Mouse (Mus musculus) adrenal gland, adult (tissue): ENCODE results near the gene Tex14.
"Not testable (repeated sequence)": the region's sequence is repeated elsewhere in the genome, so short reads cannot be mapped to it uniquely, and the experiment has no call there.

Source experiments
- DNase-seq, 2 experiments: peaks; one replicate each; pipeline ENCODE4 v3.0.0; 2022 to 2023; ENCODE audit warnings: low spot score in 1 of 2; ENCODE audit not compliant: inconsistent age in 2 of 2

The Tex14 gene

DNA sequence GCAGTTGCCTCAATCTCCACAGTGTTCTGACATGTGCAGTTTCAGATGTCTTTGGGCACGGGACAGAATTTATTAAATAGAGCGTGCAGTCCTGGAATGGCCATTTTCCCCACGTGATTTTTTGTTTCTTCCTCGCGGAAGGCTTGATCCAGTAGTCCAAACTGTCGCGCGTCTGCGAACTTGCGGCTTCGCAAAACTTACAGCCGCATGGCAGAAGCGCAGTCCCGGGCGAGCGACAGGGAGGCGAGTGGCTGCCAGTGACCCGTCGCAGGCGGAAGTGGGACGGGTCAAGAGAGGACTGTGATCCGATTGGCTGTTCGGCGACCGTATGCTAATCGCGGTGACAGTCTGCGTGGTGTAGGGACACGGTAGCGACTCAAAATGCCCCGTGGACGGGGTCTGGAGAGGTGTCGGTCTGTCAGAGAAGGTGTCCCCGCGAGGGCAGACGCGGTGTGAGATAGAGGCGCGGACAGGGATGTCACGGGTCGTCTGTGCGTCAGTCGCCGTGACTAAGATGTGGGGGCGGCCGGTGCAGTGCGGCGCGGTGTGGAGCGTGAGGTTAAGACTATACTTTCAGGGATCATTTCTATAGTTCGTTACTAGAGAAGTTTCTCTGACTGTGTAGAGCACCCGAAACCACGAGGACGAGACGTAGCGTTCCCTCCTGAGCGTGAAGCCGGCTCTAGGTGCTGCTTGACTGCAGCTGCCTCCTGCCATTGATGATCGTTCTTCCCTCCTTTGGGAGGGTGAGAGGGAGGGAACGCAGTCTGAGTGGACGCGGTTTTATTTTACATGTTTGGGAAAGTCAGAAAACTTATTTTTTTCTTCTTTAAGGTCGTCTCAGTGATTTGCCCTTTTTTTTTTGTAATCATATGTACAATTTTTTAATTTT is 66.2 kb downstream of the Tex14 start:
- DNase-seq, result peak; percentile 84 to 91

DNA sequence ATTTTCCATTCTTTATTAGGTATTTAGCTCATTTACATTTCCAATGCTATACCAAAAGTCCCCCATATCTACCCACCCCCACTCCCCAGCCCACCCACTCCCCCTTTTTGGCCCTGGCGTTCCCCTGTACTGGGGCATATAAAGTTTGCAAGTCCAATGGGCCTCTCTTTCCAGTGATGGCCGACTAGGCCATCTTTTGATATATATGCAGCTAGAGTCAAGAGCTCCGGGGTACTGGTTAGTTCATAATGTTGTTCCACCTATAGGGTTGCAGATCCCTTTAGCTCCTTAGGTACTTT is 66.8 kb downstream of the Tex14 start:
- DNase-seq, result not testable (repeated sequence)

DNA sequence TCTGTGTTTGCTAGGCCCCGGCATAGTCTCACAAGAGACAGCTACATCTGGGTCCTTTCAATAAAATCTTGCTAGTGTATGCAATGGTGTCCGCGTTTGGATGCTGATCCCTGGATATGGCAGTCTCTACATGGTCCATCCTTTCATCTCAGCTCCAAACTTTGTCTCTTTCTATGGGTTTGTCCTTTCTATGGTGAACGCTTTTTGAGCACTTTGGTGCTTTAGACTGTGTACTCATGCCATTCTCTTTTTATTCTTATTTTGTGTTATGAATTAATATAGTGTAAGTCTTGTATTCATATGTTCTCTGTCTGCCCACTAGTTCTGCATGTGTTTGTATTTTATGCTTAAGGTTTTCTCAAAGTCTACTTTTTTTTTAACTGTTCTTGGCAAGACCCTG is 67.2 kb downstream of the Tex14 start:
- DNase-seq, result peak in 1 of 2 experiments; percentile 44

DNA sequence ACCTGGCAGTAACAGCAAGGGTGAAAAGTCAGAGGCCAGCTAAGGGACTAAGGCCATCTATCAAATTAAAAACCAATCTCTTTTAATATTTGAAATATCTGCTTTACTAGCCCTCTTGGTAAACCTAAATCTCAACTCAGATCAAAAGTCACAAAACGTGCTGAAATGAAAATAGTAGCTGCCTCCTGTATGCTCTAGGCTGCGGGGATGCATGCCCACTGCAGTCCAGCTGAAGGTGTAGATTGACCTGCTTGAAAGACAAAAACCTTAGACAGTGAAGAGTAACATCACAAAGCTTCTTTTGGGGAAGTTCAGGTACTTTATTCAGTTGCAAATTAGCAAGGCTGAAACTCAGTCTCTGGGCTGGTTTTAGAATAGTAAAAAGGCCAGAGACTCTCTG is 74.3 kb downstream of the Tex14 start:
- DNase-seq, result not testable (repeated sequence)

DNA sequence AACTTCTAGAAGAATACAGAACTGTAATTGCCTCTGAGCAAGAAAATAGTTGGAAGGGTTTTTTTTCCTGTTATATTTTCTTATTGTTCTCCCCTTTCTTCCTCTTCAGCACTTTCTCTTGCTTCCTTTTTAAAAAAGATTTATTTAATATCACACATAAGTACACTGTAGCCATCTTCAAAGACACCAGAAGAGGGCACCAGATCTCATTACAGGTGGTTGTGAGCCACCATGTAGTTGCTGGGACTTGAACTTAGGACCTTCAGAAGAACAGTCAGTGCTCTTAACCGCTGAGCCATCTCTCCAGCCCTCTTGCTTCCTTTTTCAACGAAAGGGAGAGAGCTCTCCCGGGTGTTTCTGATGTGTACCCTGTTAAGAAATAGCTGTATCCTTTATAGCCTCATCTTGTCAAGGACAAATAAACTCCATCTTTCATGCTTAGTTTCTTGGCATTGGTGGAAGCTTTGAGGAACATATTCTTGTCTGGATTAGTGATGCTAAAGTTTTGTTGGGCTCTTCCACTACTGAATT is 79.0 kb downstream of the Tex14 start:
- no peak for DNase-seq

DNA sequence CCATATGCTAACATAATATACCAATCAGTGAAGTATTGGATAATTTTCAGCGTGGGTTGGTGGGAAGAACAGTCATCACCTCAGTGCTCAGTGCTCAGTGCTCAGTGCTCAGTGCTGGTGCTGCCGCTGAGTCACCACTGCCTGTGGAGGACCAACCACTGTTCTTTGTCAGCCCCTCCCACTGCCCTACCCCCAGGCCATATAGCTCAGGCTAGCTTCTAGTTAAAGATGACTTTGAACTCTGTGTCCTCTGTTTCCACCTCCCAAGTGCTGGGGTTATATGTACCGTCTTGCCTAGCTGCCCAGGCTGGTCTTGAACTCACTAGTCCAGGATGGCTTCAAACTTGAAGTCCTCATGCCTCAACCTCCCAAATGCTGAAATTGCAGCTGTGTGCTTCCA is 84.1 kb downstream of the Tex14 start:
- DNase-seq, result no peak

DNA sequence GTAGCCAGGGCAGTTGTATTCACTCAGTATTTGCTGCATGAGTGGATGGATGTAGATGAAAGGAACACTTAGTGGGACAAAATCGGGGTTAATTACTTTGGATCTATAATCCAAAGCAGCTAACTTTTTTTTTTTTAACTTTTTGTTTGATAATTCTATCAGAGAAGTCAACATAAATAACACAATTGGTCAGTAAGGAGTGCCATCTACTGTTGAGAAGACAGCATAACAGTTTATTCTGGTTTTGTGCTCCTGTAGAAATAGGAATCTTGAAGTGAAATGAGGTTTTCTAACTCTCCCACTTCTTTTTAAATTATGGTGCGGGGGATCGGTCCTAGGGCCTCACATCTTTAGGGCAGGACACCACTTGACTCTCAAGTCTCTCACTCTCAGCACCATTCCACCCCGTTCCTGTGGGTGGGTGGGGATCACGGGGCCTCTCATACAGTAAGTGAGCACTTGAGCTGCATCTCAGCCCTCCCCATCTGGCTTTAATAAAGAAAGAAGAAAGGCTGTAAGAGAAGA is 99.9 kb downstream of the Tex14 start:
- peak in 1 of 2 experiments; percentile 58 for DNase-seq

DNA sequence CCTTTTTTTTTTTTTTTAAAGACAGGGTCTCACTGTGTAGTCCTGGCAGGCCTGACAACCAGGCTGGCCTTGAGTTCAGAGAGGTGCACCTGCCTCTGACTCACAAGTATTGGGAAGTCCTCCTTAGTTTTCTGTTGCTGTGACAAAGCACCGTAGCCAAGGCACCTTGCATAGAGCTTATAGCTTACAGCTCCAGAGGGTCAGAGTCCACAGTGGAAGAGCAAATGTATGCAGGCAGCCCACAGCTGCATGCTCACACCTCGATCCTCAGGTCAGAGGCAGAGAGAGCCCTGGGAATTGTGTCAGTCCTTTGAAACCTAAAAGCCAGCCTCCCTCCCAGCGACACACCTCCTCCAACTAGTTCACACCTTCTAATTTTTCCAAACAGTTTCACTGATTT is 101.6 kb downstream of the Tex14 start:
- no peak for DNase-seq

DNA sequence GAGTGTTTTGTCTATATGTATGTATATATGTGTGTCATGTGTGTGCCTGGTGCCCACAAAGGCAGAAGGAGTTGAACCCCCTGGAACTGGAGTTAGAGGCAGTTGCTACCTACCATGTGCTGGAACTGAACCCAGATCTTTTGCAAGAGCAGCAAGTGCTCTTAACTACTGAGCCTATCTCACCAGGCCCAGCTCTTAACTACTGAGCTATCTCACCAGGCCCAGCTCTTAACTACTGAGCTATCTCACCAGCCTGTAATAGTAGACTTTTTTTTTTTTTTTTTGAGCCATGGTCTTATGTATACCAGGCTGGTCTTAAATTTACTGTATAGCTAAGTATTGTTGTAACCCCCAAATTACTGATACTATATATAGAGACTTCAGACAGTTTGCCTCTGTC is 102.2 kb downstream of the Tex14 start:
- DNase-seq, result no peak

DNA sequence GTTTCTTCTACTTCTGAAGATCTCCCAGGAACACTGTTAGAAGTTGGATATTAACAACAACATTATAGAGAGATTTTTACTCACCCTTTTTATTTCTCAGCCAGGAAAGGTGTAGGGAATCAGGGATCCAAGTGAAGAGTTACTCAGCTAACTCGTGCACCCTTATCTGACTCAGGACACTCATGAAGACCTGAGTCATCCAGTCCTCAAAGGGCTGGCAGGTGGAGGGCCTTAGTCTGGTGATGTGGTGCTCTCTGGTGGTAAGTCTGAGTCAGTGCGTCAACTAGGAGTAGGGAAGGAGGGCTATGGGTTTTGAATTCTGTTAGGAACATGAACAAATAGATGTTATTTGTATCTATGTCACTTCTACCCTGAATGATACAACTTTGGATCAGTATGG is 114.4 kb downstream of the Tex14 start:
- peak; percentile 72 to 83 for DNase-seq

DNA sequence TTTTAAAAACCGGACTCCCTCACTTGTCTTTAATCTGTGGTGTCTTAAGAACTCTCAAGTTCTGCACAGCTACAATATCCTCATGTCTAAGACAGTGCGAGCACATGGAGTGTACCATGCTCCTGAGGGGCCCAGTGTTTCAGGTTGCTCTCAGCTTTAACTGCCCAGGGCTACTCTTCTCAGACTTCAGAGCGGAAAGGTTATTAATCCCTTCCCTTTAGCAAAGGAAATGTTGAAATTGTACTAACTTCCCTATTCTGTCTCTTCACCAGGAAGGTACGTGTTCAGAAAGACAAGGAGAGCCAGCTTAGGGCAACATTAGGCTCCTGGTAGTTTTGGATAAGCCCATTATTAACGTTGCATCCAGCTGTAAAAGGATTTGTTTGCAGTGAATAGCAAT is 118.6 kb downstream of the Tex14 start:
- no peak for DNase-seq

DNA sequence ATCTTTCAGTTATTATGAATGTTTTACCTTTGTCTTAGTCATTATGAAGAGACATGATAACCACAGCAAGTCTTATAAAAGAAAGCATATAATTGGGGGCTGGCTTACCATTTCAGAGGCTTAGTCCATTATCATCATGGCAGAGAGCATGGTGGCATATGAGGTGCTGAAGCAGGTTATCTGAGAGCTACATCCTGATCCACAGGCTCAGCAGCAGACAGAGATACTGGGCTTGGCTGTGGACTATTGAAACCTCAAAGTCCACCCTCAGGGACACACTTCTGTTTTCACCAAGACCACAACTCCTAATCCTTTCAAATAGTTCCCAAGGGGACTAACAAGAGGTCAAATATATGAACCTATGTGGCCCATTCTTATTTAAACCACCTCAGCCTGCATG is 119.1 kb downstream of the Tex14 start:
- DNase-seq, result no peak

DNA sequence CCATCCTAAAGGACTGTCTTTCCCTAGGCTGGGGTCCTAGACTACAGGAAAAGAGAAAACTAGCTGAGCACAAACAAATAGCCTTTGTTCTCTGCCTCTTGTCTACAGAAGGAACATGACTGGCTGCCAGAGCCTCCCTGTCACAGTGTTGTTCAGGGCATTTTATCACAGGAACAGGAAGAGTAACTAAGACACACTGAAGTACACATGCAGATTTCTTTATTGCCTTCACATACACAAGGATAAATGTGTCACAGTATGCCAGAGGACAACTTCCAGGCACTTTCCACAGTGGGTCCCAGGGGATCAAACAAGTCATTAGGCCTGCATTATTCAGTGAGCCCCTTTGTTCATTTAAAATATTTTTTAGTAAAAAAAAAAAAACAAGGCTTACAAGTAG is 119.9 kb downstream of the Tex14 start:
- DNase-seq, result no peak

DNA sequence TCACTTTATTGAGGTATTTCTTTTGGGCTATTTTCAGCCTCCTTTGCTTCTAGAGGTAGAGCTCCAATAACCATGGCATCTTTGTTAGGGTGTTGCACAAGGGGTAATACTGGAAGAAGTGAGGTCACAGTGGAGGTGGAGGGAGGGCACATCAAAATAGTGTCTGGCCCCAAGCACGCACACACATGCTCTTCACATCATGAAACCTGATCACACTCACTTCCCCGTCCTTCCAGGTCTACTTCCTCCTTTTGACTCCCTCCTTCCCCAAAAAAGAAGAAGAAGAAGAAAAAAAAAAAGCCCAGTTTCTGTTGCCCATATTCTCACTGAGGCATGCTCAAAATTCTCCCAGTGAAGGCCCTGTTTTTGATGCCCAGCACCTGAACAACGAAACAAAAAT is 122.5 kb downstream of the Tex14 start:
- DNase-seq, result no peak

DNA sequence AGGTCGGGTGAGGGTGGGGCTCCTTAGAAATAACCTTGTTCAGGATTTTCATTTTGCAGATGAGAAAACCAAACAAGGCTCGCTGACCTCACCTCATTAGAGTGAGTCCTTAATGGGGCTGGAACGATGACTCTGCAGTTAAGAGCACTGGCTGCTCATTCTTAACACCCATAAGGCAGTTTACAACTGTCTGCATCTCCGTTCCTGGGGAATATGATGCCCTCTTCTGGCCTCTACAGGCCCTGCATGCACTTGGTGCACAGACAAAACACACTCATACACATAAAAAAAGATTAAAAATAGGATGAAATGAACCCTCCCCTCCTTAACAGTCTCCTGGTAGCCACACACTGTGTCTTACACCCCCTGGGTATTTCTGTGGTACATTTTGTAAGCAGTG is 123.1 kb downstream of the Tex14 start:
- no peak for DNase-seq

DNA sequence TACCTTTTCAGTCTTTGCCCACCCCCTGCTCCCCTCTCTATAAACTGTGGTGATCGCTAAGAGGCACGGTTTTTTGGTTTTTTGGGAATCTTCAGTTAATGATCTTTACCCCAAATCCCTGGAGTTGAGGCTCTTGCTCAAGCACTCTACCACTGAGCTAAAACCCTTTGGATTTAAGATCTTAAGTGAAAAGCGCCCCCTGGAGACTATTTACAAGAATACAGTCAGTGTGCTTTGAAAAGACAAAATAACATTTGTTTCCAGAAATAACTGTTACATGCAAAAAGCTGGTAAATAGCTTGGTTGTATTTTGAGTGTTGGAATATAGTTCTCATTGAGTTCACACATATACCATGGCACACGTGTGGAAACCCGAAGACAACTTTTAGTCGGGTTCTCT is 126.8 kb downstream of the Tex14 start:
- DNase-seq, result no peak

DNA sequence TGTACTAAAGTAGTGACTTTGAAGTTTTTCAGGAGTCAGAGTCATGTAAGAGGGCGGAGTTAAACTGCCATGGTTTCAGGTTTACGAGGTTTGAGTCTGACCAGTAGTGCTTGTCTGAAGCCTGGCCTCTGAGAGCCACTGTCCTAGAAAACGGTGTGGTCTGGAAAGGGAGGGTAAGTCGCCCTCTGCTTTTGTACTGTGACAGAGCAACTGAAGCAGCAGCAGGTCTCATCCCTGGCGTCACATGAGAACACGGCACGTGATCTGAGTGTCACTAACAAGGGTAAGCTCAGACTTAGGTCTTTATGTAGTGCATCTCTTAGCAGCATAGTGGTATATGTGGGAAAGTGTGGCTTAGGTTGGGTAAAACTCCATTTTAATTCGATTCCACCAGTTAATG is 137.4 kb downstream of the Tex14 start:
- peak; percentile 47 to 58 for DNase-seq

DNA sequence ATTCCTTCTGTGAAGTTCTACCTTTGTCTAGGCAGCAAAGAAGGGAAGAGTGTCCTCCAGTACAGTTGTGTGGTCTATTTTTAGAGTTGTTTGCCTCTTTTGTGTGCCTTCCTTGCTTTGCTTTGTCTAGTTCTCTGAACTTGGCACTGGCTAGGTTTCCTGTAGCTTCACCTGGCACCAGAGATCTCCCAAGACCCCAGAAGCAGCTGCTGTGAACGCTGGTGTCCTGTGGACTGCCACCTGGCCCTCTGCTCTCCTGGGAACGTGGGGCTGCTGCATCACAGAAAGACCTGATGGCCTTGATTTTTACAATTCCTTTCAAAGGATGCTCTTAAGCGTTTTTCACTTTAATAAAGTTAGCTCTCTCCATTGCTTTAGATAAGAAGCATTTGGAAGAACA is 138.0 kb downstream of the Tex14 start:
- DNase-seq, result no peak

DNA sequence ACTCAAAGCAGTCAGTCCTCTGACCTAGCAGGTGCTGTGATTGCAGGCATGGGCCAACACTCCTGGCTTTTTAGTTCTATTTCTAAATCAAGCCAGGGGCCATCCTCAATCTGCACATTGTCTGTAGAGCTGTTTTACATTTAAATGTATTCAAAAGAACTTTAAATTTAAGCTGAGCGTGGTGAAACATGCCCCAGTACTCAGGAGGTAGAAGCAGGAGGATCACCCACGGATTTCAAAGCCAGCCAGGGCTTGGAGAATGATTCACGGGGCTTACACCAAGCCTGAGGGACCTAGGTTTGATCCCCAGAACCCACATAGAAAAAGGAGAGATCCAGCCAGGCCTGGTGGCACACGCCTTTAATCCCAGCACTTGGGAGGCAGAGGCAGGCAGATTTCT is 148.5 kb downstream of the Tex14 start:
- no peak for DNase-seq

DNA sequence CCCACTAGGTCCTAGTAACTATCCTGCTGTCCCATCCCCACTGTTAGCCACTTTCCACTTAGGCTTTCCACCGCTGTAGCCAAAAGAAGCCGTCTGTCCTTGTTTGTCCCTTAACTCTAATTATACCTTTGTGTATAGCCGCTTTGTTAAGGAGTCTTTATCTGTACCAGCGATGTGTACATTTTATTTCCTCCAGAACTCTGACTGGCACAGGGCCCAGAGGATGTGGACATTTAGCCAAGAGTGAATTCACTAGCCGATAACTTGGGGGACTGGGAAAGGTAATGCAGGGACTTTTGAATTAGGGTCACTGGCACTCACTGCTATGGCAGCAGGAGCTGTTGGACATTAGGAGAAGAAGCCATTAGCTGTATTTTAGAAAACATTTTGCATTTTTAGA is 149.5 kb downstream of the Tex14 start:
- peak; percentile 25 to 48 for DNase-seq

DNA sequence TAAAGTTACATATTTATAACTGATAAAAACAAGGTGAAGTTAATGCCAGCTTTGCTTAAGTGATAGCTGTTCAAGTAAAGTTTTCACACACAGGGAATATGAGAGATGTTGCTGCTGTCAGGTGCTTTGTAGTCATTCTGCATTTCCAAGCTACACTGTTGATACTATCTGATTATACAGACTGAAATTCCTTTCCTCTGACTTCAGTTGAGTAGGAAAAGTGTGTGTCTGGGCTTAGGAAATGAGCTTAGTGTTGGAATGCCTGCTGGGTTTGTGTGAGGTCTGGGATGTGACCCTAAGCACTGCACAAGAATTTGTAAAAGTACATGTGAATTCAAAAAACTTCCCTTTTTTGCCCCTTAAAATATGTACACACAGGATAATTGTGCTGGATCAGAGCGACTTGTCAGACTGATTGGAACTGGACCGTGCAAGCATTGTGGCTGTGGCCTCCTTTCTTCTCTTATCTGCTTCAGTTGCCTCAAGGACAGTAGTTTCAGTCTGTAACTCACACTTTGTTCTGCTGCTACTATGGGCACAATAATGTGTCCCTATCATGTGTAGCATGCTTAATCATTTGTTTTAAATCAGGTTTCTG is 150.3 kb downstream of the Tex14 start:
- DNase-seq, result peak; percentile 68 to 77

DNA sequence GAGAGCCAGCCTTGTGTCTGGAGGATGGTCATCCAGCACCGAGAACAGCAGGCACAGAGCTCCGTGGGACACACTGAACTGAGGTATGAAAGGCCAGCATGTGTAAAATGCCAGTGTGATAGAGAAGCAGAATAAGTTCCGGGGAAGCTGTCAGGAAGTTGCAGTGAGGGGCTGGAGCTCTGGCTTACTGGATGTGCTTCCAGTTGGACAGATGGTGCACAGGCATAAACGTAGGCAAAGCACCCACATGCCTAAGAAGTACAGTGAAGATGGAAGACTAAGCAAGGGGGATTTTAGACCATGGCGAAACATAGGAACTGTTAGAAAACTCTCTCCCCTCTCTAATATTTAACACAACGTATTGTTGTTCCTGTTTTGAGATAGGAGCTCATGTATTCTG is 156.3 kb downstream of the Tex14 start:
- DNase-seq, result no peak
